ENCODE assay signal across 9 mouse cellular contexts in genomic region chr11:100168765-100169762, GRCm38 (mm10). TPM values are rescaled to one million over a fixed set of nuclear protein-coding genes. Genes with fewer than 3 reads are reported as not detected.
DNase-seq lines count a peak whose midpoint lies in the region; ATAC-seq lines count a peak whose summit lies in the region.
"Had no signal": no experiment of that assay in that cellular context is flagged by ENCODE, and none has a peak within 500 bp of the region (broad histone marks: within the 10 kb centered on the region; RNA-seq: fewer than 3 reads in every experiment).

No protein-coding gene starts in this region.

- peak; percentile 91 for DNase-seq in NIH3T3 (ENCODE audit: low read depth)
- DNase-seq in c-Kit-positive CD71-positive TER-119-positive erythroid progenitor cells, embryonic 14.5 days (ENCODE audit: low spot score): peak; percentile 53
- DNase-seq in frontal cortex, postnatal 10 days (ENCODE audit: low spot score in 2 of 2): peak; percentile 34 to 64
- DNase-seq in hindbrain, embryonic 14.5 days (ENCODE audit: low spot score): peak; percentile 82
- peak; percentile 65 to 88 for DNase-seq in layer of hippocampus, postnatal 25 days (ENCODE audit: extremely low spot score in 1 of 2, low spot score in 1 of 2)
- peak; percentile 90 for DNase-seq in lung, postnatal 36 days
- peak; percentile 86 for DNase-seq in right cerebral cortex, postnatal 14 days
- peak; percentile 85 for DNase-seq in yolk sac, embryonic 10.5 days (ENCODE audit: low spot score)

- no peak for ATAC-seq in hindbrain, embryonic 14.5 days (ENCODE audit: low FRiP score)

- no peaks in the 10 kb centered on the region for H3K36me3 ChIP-seq in hindbrain, embryonic 14.5 days (replicated peaks; ENCODE audit: control insufficient read depth, insufficient read depth)
- H3K36me3 ChIP-seq: limb, embryonic 12.5 days had no signal

- H3K4me1 ChIP-seq in hindbrain, embryonic 14.5 days (replicated peaks; ENCODE audit: control insufficient read depth, insufficient read depth, low read length): no peaks in the 10 kb centered on the region

- 35% methylated on average over 14 of the region's 14 CpGs for WGBS in hindbrain, embryonic 14.5 days

- H3K9me3 ChIP-seq in hindbrain, embryonic 14.5 days (ENCODE audit: control insufficient read depth, low read length): no peaks in the 10 kb centered on the region
- H3K9me3 ChIP-seq: limb, embryonic 12.5 days had no signal

- no peak overlapping the region for H3K9ac ChIP-seq in hindbrain, embryonic 14.5 days
- H3K9ac ChIP-seq: limb, embryonic 12.5 days had no signal

- H3K27ac ChIP-seq in hindbrain, embryonic 14.5 days: no peak overlapping the region
- H3K27ac ChIP-seq: limb, embryonic 12.5 days had no signal

- no peaks in the 10 kb centered on the region for H3K27me3 ChIP-seq in hindbrain, embryonic 14.5 days (ENCODE audit: control insufficient read depth, insufficient read depth, low read length)
- H3K27me3 ChIP-seq: limb, embryonic 12.5 days had no signal

- no peak overlapping the region for H3K4me2 ChIP-seq in hindbrain, embryonic 14.5 days (replicated peaks)
- H3K4me2 ChIP-seq: limb, embryonic 12.5 days had no signal

- H3K4me3 ChIP-seq in hindbrain, embryonic 14.5 days (replicated peaks; ENCODE audit: low read length): no peak overlapping the region
- H3K4me3 ChIP-seq: limb, embryonic 12.5 days had no signal

RNA-seq across cellular contexts. Expression of gene Krt19, which starts 20.6 kb away (rescaled TPM):
- 0.87 and 0.90 TPM in 2 replicates for polyA plus RNA-seq in hindbrain, embryonic 14.5 days (2014; fragmentation: Nextera tagmentation; extraction: Ambion mirVana)
- under 1 TPM in 1 of 2 experiments, not detected in 1; 0.34 TPM for total RNA-seq in layer of hippocampus, postnatal 25 days (2021)

RNA-seq across cellular contexts. Expression of gene Krt9, which starts 24.0 kb away (rescaled TPM):
- not detected in 2 replicates for polyA plus RNA-seq in hindbrain, embryonic 14.5 days (2014; fragmentation: Nextera tagmentation; extraction: Ambion mirVana)
- 1 to 10 TPM; 2.1 to 4.0 TPM for total RNA-seq in layer of hippocampus, postnatal 25 days (2021)
- polyA plus RNA-seq: limb, embryonic 12.5 days had no signal

RNA-seq across cellular contexts. Expression of gene Krt15, which starts 33.3 kb away (rescaled TPM):
- 0.15 and 0.16 TPM in 2 replicates for polyA plus RNA-seq in hindbrain, embryonic 14.5 days (2014; fragmentation: Nextera tagmentation; extraction: Ambion mirVana)
- total RNA-seq in layer of hippocampus, postnatal 25 days (2021): under 1 TPM in 1 of 2 experiments, not detected in 1; 0.98 TPM

RNA-seq across cellular contexts. Expression of gene Krt14, which starts 38.3 kb away (rescaled TPM):
- polyA plus RNA-seq in hindbrain, embryonic 14.5 days (2014; fragmentation: Nextera tagmentation; extraction: Ambion mirVana): 0.23 TPM in 1 of 2 replicates, not detected in the other
- not detected for total RNA-seq in layer of hippocampus, postnatal 25 days (2021)

RNA-seq across cellular contexts. Expression of gene Krt13, which starts 47.7 kb away (rescaled TPM):
- polyA plus RNA-seq in hindbrain, embryonic 14.5 days (2014; fragmentation: Nextera tagmentation; extraction: Ambion mirVana): not detected in 2 replicates
- total RNA-seq in layer of hippocampus, postnatal 25 days (2021): not detected
- polyA plus RNA-seq: limb, embryonic 12.5 days had no signal
